Mouse (Mus musculus) G1E (cell line): ENCODE results near the gene Ceacam16.

Experiments used
- CTCF ChIP-seq: IDR thresholded peaks from 2 replicates; pipeline ENCODE4 v1.5.1; 2012; ENCODE audit warnings: low read depth, low read length, inconsistent platforms, mixed read lengths
- POLR2AphosphoS5 ChIP-seq: IDR thresholded peaks from 2 replicates; pipeline ENCODE4 v1.6.1; 2012; ENCODE audit warnings: low read depth, low read length, inconsistent platforms; ENCODE audit not compliant: insufficient replicate concordance

DNA sequence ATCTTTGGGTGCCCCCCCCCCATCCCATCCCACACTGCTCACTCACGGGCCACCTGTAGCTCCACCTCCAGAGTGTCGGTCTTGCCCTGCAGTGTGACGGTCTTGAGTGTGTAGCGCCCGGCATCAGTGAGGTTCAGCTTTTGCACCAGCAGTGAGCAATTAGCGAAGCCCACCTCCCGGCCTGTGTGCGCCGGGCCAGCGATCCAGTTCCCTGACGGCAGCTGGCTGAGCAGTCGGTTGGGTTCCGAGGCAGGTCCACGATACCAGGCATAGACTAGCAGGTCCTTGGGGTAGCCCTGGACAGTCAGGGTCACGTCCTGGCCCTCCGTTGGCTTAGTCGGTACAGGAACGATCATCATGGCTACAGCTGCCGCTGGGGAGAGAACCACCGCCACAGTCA, 7.6 kb downstream of the Ceacam16 start:
- TF ChIP-seq CTCF (no peak), POLR2AphosphoS5 (no peak)
